Mouse (Mus musculus) granulocyte monocyte progenitor cell, adult 5-6 weeks (primary cell): ENCODE measurements at regions not wholly inside any gene's neighbourhood (a gene's known extent, or its start where the extent isn't known, plus 50 kb on each side); places are given as distances from the start of the nearest gene placed in this dataset.

Source experiments
- ATAC-seq: replicated peaks from 2 replicates; pipeline ENCODE4 v1.8.0; 2016; ENCODE audit warnings: mild to moderate bottlenecking, moderate TSS enrichment, inconsistent platforms; ENCODE audit not compliant: poor library complexity, severe bottlenecking

DNA sequence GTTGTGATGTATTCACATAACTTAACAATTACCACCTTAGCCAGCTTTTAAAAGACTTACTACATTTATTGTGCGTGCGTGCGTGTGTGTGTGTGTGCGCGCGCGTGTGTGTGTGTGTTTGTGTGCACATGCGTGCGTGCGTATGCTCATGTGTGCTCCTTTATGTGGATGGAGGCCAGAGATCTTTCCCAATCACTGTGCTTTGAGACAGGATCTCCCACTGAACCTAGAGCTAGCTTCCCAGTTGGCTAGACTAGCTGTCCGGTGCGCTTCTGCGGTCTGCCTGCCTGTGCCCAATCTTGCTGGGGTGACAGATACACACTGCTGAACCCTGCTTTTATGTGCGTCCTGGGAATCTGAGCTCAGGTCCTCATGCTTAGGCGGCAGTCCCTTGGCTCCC, 50.1 kb upstream of the Arhgap29 start:
- no peak for ATAC-seq

DNA sequence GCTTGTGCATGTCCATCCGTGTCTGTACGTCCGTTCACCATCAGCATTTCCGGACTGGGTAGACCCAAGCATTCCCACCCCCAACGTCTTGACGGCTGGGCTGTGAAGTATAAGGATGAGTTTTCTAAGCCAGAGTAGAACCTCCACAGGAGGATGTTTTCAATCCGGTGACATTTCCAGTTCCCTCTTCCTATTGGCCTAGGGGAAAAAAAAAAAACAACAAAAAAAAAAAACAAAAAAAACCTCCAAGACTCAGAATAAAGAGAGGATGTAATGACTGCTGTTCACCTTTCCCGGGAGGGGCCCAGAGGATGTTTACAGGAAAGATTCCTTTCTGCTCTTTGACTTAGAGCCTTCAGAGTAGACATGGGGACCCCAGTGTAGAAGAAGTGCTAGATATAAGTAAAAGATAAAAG, 51.9 kb upstream of the Arhgap29 start:
- no peak for ATAC-seq

DNA sequence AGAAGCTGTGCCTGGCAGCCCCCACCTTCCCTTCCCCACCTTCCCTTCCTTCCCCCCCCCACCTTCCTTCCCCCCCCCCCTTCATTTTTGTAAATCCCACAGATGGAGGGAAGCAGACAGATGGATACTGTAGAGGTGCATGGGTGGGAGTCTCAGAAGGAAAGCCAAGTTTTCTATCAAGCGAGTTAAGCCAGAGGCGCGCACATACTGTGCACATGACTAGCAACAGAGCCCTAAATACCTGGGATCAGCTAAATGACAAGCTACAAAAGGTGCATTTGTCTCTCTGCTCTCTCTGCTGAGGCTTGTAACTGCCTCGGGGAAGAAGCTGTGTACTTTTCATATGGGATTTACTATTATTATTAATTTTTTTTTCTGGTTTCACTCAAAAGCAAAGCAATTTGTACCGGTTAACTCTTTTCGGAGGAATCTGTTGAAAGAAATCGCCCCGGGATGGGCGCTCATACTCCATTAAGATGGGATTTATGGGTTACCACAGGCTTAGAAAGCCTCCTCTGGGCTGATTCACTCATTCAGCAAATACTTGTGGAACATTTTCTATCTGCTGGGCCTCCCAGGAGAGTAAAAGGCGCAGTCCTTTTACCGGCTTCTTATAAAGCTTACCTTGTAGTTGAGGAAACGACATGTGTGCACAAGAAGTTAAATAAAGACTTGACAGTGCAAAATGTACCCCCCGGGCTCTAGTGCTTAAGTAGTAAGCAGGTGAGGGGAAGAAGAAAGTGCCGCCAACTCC, 54.3 kb upstream of the Arhgap29 start:
- no peak for ATAC-seq

DNA sequence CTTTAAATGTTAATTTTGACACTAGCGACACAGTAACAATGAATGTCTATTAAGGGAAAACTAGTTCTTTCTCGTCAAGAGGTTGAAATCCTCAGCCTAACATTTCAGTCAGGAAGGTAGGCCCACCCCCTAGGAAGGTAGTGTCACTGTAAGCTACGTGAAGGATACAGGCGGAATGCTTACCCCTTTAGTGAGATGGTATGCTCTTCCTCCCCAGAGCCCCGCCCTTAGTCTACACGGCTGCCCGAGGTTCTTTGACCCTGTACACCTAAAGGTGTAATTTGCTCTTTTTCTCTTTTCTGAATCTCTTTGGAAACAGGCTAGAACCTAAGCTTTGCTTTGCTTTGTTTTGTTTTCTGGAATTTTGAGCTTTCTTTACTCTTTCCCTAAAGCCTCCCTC, 58.7 kb upstream of the Arhgap29 start:
- ATAC-seq: no peak

DNA sequence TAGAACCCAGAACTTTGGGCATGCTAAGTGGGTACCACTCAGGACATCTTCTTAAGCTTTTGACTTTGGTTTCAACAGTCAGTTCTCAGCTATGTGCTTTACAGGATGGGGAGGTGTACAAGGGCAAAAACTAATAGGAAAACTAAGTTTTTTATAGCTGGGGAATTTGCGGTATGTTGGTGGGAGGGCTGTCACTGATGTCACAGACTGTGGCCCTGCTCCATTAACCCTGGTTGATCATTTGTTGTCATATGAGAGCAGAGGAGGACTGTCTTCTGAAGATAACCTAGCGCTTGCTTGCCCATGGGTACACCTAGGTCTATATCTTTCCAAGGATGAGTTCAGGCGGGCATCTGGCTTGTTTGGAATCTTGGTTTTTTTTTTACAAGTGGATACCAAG, 59.7 kb upstream of the Arhgap29 start:
- ATAC-seq: no peak

DNA sequence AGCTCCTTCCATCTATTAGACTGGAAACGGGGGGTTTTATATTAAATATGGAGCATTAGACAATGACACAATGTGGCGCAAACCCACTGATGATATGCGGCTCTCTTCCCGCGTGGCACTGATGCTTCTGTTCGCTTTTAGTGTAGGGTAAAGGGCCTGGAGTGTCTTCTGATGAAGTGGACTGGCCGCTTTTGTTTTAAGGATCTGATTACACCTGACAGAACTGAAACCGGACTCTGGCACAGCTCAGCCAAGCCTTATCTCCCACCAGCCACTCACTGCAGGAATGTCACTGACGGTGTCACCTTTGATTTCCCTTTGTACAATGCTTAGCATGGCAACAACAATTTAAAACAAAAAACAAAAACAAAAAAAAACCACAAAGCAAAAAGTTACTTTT, 61.0 kb upstream of the Arhgap29 start:
- ATAC-seq: no peak

DNA sequence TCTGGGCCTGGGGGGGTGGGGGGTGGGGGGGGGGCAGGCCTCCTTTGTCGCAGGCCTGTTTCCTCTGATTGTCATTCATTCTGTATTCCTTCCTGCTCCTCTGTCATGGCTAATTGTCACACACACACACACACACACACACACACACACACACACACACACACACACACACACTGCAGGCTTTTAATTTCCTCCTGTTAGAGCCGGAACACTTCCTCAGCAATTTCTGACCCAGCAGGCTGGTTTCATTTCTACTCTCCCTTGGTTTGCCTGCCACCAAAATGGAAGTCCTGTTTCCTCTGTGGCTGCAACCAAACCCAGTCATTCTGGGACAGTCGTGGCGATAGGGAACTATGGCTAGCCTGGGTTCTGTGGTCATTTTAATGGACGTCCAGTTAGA, 61.8 kb upstream of the Arhgap29 start:
- peak; percentile 86 for ATAC-seq

DNA sequence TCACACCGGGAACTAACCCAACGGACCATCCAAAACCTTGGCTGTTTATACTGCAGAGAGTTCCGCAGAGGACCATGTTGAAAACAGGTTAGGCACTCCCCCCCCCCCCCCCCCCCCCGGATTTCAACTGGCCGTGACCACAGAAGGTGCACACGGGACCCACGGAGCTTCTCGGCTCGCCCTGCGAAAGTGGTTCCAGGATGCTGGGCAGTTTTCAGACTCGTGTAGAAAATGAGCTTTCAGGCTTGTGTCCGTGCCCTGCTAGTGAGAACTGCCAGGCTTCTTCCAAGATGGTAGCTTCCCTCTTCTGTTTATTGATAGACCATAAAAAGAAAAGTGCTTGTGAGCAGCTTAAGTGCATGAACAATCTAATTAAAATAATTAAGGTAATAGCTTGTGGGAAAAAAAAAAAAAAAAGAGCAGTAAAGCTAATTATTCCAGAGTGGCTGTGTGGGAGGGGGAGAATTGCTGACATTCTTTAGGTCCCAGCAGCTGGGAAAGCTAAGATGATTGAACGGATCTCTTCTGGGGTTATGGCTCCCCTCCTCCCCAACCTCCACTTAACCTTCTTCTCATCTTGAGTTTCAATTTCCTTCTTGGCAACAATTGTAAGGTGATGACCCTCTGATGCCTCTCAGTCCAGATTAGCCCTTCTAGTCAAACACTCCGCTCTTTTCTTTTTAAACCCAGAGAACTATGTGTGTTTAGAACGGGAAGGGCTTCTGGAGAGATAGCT, 65.3 kb upstream of the Arhgap29 start:
- ATAC-seq: no peak

DNA sequence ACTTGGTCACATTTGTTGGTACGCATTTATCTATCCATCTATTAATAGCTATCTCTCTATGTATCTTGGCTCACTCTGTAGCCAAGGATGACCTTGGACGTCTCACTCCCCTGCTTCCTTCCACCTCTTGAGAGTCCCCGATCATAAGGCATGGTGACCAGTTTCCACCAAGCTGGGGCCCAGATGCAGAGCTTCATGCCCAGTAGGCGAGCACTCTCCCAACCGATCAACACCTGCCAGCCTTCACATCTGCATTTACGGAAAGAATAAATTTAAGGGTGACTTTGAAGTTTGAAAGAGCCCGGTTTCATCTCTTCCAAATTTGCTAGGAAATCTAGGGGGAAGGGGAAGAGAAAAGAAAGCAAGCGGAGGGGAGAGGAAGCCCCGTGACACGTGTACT, 66.0 kb upstream of the Arhgap29 start:
- no peak for ATAC-seq

DNA sequence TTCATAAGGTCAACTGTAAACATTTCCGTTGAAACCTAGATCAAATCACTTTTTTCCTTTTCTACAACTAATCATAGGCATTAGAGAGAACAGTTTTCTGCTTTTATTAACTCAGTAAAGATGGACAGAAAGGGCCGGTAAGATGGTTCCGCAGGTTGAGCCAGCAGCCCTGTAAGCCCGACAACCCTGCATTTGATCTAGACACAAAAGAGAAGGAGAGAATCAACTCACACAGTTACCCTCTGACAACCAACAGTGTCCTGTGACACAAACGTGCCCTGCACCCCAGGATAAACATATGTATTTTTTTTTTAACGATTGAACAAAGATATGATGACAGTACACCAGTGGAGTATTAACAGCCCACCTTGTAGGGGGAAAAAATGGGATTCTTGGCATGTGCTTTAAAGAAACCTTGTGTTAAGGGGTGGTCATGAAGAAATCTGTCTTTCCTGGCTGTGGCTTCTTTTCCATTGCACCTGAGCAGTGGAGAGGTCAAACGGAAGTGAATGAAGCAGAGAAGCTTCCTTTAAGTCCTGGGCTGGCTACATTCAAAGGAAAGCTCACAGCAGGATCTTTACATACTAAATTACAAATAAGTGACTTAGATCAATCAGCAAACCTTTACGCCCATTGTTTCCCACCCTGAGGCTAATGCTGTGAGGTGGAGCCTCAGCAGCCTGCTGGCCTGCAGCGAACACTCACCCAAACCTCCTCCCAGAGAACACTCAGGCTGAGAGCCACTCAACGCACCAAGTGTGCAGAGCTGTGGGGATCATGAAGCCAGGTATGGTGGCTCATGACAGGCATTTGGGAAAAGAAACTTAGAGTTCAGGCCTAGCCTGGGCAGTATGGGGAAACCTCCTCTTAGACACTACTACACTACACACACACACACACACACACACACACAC, 66.8 kb upstream of the Arhgap29 start:
- no peak for ATAC-seq

DNA sequence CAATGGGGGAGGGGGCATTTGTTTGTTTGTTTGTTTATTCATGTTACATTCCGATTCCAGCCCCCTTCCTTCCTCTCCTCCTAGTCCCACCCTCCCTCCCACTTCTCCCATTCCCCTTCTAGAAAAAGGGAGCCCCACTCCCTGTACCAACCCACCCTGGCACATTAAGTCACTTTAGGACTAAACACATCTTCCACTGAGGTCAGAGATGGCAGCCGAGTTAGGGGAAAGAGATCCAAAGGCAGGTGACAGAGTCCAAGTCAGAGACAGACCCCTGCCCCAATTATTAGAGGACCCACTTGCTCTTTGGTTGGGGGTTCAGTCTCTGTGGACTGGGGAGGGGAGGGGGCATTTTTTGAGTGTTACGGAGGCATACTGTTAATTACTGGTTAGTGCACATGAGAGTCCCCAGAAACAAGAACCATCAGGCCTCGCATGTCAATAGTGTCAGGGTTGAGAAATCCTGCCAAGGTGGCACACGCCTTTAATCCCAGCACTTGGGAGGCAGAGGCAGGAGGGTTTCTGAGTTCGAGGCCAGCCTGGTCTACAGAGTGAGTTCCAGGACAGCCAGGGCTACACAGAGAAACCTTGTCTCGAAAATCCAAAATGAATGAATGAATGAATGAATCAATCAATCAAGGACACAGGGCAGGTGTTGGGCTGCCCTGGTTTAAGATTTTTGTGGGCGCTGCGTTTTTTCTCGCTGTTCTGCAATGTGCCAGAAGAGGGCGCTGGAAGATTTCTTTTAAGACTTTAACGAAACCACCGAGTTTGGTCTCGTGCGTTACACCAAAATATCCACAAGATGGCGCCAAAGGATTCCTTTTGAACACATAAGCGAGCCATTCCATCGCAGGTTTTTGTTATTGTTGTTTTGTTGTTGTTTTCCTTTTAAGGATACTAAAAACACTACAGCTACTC, 67.8 kb upstream of the Arhgap29 start:
- ATAC-seq: peak; percentile 85

DNA sequence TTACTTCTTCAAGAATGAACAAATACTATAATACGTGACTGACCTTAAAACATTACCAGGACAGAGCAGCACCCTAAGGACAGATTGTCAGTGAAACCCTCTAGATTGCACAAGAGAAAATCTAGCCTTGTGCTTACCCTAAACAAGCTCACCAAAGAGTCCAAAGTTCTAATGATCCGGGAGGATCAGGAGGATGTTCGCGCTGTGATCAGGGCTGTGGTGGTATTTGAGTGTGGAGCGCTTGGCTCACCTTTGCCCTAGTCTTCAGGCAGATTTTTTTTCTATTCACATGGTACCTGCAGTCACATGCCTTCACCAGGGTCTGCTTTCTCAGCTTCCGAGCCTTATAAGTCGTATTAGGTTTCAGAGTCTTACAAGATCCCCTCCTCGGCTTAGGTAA, 65.3 kb upstream of the Abcd3 start:
- no peak for ATAC-seq

DNA sequence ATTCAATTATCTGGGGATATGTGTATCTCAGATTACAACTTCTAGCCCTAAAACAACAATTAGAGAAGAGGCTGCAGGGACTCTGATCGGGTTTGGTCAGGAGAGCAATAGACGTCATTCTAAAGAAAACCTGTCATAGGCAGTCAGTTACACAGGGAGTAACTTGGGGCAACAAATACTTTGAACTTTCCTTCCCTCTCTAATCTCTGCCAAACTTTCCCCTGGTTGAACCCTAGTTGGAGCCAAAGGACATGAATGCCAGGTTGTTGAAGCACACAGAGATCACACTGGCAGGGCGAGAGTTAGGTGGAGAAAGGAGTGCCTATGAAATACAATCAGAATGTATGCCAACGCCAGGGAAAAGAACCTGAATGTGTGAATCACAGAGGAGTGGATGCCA, 60.0 kb upstream of the Abcd3 start:
- no peak for ATAC-seq

DNA sequence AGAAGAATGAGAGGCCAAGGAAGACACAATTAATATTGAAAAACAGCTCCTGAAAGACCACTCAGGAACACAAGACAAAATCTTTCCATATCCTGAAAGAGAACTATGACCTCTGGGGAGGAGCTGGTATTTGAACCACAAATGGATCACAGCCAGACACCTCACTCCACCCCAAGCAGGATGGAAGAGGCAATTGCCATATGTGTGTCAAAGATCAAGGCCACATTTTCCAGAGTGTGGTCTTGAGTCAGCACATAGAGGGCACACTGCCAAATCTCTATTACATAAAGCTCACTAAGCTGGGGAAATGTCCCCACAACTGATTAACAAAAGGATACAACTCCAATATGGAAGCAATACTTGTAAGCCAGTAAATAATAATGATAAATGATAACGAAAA, 59.5 kb upstream of the Abcd3 start:
- ATAC-seq: peak; percentile 72

DNA sequence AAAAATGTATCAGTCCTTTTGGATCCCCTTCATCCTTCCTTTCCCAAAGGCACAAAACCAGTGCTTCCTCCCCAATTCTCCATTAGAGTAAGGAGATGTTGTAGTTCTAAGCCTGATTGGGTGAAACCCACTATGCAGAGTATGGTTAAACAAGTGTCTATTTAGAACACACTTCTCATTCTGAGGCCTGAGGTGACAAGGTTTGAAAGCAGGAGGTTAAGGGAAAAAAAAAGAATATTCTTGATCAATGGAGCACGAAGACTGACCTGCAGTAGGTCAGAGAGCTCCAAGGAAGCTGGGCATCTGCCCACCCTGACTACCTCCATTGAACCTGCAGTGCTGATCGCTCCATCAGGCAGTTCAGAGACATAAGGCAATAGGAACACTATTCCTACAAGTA, 58.5 kb upstream of the Abcd3 start:
- no peak for ATAC-seq

DNA sequence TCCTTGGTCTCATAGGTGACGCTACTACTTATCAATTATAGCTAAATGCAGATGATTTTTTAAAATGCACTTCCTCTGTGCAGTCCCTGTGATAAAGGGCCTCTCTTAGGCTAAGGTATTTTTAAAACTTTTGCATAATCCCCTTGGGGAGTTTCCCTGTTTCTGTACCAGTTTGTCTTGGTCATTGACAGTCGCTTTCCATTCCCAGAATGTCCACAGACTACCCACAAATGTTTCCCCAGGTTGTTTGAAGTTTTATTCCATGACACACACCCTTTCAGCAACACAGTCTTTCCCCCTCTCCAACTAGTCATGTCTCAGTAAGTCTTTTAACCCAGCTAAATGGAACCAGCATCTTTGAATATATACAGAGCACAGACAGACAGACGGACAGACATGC, 57.6 kb upstream of the Abcd3 start:
- ATAC-seq: 0 out of 2 replicates have a peak, but pooled peaks have one; percentile 14

DNA sequence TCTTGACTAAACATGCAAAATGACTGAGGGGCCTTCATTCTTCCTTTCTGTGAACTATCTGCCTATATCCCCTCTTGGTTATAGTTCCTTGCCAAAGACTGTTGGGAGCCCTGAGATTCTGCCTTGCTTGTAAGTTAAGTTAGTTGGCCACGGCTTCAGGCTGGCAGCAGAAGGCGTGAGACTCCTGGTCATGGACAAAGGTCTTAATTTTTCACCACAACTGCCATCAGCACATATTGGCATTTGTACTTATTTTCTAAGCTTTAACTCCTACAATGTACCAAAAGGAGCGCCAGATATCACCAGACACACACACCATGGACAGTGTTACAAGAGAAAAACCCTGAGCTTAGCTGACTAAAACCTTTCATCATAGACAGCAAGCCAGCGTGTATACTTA, 56.7 kb upstream of the Abcd3 start:
- no peak for ATAC-seq

DNA sequence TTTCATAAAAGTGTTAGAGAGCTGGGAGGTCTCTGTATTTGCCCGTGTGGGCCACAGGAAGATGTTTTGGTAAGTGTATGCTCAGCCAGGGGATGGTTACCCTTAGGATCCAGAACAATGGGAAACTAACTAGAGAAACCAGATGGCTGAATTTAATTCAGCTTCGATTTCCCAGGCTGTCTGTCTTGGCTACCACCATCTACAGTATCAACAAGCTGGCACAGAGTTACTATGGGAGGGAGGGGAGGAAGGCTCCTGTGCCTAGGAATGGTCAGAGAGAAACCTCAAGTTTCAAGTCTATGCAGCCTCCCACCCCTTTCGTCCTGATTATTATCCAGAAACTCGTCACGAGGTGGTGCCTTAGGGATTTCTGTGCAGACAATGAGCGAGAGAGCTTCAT, 55.6 kb upstream of the Abcd3 start:
- ATAC-seq: no peak

DNA sequence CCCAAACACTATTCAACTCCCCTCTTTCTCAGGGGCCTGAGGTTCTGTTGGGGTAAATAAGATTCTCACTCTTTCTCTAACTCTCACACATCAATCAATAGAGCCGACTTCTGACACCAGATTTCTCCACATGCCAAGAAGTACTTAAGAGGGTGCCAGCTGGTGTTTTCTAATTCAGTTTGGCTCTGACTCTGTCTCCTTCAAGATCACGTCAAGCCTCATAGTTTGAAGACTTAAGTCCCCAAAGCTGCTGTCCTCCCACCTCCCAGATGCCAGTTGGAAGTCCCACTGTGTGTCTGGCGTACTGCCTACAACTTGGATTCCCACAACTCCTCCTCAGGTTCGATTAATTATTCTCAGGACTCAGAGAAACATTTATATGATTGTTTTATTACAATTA, 54.6 kb upstream of the Abcd3 start:
- ATAC-seq: no peak

DNA sequence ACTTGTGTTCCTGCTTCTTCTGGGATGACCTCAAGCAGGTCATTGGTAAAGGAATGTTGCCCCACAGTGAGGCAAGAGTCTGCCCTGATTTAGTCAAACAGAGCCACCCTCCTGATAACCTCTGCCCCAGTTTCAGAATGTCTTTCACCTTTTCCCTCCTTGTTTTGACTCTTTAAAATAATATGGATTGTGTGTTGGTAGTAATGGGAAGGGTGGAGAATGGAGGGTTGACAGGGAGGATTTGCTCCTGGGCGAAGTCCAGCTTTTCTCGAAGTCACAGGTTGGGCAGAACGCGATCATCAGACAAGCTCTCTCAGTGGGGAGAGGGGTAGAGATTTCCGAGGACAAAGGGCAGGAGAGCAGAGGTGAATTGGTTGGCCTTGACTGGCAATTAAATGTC, 52.2 kb upstream of the Abcd3 start:
- ATAC-seq: no peak
